Mouse (Mus musculus): ENCODE measurements around the gene Lyrm9. TPM values are rescaled to one million over a fixed set of nuclear protein-coding genes. Genes with fewer than 3 reads are reported as not detected.

Lyrm9 gene
- total RNA-seq, 2 experiments from 2014 or later: 1.4 to 31.6 TPM

DNA sequence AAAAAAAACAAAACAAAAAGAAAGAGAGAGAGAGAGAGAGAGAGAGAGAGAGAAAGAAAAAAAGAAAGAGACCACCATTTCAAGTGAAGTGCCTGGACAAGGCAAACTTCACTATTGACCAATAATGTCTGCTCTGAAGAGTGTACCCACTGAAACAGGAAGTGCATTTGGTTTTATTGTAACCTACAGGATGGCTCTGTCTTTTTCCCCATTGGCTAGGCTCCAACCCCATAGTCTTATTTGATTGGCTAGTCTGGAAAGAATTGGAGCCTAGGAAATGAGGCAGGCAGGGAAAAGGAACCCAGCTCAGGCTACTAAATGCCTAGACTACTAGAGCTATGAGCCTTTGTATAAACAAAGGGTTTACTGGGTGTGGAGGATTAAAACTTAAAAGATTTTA, 17.0 kb upstream of the Lyrm9 start:
- peak; percentile 50; the same call in 1 of the 2 replicates for ATAC-seq (ENCODE audit: poor library complexity, severe bottlenecking)

DNA sequence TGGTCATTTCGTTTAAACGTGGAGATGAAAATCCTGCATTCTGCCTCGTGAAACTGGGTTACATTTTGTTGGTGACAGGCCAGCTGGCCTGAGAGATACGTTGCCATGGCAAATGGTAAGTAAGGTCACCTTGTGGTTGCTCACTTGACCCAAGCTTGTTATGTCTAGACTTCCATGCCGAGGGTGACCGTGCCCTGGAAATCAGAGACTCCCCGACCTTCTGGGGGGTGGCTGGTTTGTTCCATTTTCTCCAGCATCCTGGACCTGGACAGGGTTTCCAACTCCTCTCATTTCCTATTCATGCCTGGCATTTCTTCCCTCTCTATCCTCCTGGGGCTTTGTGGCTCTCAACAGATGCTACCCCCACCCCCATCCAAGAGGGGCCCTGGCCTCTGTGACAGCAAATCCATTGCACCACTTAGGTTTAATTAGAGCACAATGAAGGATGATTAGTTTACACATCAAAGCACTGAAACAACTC, 11.9 kb upstream of the Lyrm9 start:
- ATAC-seq (ENCODE audit: poor library complexity, severe bottlenecking): no peak

DNA sequence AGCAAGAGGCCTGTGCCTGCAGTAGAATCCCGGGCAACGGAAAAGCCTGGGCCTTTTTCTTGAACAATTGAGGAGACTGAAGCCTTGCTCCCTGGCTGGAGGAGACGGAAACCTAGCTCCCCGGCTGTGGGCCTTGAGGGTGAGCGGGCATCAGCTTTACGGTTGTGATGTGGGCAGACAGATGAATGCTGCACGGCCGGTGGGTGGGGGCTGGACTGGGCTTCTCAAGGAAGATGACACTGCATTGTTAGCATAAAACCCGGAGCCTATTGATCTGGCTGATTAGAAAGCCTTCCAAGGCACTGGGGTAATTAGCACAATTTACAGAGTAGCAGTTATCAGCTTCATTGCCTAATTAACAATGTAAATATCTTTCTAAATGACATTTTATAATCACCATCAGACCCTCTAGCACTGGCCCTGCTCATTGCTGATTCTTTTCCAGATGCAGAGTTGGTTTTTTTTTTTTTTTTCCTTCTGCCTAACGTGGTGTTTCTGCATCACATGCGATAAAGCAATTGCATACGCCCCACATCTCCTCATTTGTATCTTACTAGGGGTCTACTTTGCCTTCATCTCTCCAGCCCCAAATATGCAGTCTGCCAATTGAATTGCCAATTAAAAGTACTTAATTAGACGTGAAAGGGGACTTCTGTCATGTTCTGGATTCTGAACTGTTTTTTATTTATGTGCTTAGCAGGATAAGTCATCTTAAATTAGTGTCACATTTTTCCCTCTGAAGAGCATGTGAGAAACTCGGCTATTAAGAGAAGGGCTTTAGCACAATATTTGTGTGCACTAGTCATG, 10.2 kb upstream of the Lyrm9 start:
- ATAC-seq (ENCODE audit: poor library complexity, severe bottlenecking): no peak

DNA sequence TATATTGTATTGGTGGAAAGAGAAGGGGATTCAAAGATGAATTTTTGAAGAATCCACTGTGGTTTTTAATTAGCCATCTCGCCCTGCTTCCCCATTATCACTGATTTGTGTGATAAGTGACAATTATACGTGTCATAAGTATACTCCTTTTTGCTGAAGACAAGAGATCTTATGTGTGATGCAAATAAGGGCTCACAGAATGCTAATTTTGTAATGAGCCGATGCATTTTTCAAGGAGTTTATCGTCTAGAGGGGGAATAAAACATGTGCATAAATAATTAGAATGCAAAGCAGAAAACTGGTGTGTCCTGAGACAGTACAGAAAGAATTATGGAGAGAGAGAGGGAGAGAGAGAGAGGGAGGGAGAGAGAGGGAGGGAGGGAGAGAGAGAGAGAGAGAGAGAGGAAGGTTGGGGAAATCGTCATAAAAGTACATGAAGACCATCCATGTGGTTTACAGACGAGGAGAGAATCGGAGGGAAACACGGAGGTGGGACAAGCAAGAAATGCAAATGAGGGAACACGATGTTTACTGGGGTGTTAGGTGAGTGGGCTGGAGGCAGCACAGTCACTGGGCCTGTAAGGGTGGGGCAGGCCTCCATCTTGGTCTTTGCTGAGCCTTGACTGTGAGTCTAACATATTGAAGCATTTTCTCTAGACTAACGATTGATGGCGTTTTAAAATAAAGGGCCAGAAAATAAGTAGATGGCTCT, 8.9 kb upstream of the Lyrm9 start:
- ATAC-seq (ENCODE audit: poor library complexity, severe bottlenecking): no peak

DNA sequence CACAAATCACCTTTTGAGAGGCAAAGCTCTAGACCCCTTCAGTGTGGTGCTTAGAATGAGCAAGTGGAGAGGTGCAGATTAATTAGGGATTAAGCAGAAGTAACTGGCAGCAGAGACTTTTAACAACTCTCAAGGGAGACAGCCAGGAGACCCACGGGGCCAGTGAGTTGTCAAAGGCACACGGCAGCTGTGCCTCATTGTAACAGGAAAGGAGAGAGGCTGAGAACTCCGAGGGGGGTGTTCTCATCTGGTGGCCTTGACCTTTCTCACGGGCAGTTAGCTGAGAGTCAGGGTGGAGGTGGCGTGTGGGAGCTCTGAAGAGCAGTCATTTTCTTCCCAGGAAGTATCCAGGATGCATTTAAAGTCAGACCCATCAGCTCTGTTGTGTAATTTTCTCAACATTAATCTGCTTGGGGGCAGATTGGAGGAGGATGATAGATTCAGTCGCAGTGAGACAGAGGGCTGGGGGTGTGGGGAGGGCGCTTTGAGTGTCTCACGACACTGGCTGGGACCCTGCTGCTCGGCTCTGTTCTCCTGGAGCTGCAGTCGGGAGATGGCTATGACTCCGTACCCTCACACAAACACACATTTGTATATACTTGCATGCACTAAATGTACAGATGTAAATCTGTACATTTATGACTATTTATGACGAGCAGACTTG, 5.9 kb upstream of the Lyrm9 start:
- ATAC-seq (ENCODE audit: poor library complexity, severe bottlenecking): no peak

DNA sequence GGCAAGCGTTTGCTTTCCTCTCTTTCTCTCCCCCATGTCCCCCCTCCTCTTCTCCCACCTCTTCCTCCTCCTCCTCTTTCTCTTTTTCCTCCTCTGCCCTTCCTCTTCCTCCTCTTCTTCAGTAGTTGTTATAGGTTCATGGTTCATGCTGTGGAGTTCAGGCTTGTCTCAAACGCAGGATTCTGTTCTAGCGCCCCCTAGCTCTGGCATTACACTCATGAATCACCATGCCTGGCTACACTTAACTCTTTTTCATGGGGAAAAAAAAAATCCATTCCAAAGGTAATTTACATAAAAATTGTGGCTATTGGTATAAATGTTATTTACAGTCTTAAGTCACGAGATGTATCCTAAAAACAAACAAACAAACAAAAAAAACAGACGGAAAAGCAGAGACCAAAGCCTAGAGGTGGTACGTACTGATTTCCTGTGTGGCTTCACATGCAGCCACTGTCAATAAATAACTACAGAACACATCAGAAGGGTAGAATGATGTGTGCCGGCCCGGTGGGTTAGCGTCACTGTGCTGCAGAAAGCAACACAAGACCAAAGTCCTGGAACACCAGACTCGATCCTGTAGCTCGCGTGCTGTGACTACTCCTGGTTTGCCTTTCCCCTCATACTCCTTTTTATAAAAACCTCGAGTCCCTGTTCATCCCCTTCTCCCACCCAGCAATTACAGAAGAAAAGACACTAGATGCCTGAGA, 3.4 kb upstream of the Lyrm9 start:
- no peak for ATAC-seq (ENCODE audit: poor library complexity, severe bottlenecking)

DNA sequence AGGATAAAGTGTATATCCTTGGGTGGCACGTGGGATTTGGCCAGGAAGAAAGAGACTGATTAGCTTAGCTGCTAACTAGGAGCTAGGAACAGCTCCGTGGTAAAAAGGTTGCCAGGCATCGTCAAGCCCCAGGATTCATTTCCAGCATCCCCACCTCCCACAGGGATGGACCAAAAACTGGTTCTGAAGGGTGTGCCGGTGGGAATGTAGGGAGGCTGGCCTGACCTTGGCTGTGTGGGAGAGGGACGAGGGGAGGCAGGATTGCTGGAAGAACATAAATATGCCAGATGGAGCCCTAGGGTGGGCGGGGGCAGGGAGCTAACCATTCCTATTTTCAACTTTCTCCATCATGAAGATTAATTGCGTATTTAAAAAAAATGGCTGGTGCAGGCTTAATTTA, 1.2 kb downstream of the Lyrm9 start:
- ATAC-seq (ENCODE audit: poor library complexity, severe bottlenecking): no peak

DNA sequence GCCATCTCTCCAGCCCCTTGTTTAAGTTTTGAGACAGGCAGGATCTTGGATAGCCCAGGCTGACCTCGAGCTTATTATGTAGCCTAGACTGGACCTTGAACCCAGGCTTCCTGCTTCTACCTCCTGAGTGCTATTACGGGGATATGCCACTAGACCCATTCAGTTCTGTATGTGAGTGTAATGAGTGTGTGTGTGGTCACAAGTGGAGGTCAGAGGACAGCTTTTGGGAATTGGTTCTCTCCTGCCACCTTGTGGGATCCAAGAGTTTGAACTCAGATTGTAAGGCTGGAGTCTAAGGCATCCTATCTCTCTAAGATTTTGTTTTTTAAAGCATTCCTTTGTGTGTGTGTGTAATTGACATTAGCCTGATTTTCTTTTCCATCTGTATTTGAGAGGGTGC, 2.0 kb downstream of the Lyrm9 start:
- no peak for ATAC-seq (ENCODE audit: poor library complexity, severe bottlenecking)

DNA sequence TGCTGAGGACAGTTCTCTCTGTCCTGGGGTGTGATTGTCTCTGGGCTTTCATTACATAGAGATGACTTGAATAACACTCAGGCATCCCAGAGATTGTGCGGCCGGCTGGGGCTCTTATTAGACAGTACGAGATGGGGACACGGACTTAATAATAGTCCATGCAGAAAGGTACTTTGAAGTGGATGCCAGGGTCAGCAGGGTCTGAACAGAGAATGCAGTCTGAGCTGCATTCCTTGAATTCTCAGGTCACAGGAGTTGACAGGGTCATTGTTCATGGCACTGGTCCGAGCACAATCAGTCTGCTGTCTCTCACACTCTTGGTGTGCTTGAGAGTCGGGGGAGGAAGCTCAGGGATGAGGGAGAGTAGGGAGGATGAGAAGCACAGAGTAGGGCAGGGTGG, 3.0 kb downstream of the Lyrm9 start:
- no peak for ATAC-seq (ENCODE audit: poor library complexity, severe bottlenecking)

DNA sequence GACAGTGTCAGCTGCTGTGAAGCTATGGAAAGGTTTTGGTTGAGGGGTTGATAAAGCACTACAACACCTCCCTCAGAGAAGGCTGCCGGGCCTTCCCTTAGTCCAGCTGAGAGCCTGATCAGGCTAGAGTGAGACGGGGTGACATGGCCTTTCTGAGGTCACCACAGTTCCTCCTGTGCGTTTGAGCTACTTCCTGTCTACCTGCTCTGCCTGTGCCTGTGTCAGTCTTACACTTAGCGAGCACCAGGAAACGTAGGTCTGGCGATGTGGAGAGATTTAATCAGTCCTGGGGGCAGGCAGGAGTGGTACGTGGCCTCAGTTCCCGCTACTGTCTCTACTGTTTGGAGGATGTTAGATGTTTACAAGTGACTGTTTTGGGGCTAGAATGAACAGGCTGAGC, 3.8 kb downstream of the Lyrm9 start:
- ATAC-seq (ENCODE audit: poor library complexity, severe bottlenecking): peak; percentile 71

DNA sequence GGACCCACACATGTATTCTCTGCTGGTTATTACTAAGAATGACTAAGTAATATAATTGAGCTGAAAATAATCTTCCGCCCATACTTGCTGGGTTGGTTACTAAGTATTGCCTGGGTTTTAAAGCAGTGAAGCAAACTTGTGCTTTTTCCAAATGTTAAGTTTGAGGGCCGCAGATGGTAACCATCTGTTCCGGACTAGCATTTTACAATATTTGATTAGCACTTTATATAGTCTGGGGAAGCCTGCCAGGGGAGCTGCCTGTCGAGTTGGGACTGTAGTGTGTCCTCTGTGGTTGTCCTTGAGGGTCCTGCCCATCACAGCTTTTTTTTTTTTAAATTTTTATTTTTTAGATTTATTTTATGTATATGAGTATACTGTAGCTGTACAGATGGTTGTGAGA, 5.3 kb downstream of the Lyrm9 start:
- ATAC-seq (ENCODE audit: poor library complexity, severe bottlenecking): no peak

DNA sequence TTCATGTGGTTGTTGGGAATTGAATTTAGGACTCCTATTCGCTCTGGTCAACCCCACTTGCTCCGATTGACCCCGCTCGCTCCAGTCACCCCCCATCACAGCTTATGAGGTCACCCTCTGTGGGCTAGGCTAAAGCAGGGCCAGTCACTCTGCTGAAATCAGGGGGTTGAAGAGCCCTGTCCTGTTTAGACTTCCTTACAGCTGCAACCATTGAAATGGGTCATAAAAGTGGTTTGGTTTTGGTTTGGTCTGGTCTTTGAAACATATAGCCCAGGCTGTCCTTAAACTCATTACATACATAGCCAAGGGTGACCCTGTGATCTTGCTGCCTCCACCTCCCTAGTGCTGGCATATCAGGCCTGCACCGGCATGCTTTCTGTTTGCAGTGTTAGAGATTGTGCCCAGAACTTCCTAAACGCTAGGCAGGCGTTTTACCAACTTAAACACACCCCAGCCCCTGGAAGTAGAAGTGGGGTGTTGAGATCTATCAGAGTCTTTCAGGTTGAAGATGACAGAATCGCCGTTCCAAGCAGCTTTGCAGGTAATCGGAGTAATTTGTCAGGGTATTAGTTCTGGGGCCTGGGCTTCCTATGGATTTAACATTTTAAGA, 5.8 kb downstream of the Lyrm9 start:
- ATAC-seq (ENCODE audit: poor library complexity, severe bottlenecking): no peak

DNA sequence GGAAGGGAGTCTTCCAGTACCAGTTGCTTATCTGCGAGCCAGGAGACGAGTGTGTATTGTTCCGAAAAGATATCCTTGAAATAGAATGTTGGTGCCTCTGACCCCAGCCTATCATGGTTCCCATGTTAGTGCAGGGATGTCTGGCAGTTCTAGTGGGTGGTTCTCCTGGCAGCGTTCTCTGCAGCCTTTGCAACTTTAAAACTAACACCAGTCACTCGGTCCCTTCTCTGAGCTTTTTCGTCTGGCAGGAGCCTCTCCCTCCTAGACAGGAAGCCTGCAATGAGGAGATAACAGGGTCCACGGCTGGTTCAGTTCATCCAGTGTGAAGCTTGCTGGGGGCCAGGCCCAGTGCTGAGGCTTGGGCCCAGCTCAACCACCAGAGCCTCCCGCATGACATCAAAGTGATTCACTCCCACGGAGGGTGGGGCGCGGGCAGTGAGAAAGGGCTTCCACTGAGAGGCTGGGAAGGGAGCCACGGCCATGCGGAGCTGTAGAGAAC, 6.5 kb downstream of the Lyrm9 start:
- ATAC-seq (ENCODE audit: poor library complexity, severe bottlenecking): peak; percentile 41

DNA sequence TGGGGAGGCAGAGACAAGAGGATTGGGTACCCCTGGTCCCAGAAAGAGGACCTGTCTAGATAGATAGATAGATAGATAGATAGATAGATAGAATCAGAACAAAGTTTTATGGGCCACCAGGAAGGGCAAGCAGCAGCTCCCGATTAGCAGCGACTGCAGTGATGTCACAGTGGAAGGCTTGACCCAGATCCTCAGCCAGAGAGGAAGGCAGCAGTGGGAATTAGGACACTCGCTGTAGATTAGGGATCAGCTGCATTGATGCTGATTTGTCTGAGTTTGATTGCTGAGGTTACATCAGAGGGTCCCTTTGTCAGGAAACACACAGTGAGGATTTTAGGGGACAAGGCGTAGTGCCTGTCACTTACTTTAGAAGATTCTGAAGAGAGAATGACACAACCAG, 10.1 kb downstream of the Lyrm9 start:
- no peak for ATAC-seq (ENCODE audit: poor library complexity, severe bottlenecking)

DNA sequence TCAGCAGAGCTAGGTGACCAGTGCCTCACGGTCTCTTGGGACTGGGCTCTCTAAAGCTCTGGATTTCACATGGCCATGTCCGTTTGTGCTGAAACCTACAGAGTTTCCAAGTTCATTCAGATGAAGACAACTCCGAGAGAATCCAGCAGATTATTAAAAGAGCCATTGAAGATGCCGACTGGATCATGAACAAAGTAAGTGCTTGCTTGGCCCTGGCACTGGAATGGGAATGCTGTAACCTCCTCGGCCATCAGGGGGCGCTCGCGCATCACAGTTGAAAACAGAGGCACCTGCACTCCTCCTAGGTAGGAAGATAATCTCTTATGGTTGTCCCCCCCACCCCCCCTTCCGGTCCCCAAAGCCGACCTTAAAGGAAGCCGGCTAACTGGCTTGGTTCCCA, 11.6 kb downstream of the Lyrm9 start:
- no peak; the same call in 1 of the 2 replicates for ATAC-seq (ENCODE audit: poor library complexity, severe bottlenecking)

DNA sequence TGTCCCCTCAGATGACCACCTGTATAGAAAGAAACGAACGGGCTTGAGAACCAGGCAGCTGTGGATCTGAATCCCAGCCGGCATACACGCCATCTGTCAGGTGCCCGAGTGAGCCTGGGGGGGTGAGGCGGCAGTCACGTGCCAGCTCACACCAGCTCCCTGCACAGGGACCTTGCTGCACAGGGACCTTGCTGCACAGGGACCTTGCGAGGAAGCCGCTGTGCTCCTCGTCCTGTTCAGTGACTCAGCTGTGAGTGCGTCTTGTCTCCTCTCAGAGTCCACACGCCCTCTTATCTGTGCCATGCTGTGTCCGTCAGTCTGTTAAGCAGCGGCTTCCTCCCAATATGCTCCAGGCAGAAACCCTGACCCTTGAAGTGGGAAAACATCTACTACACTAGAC, 13.1 kb downstream of the Lyrm9 start:
- ATAC-seq (ENCODE audit: poor library complexity, severe bottlenecking): no peak

DNA sequence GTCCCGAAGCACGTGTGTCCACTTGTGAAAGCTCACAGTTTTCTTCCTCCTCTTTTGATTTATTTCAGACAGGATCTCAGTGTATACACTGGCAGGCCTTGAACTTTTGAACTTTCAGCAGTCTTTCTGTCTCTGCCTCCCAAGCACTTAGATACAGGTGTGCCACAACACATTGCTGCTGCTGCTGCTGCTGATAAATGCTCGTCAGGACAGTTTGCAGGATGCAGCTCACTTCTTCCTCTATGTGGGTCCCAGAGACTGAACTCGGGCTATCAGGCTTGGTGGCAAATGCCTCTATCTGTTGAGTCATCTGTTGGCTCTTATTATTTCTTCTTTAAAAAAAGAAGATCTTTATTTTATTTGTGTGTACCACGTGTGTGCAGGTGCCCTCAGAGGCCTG, 13.8 kb downstream of the Lyrm9 start:
- ATAC-seq (ENCODE audit: poor library complexity, severe bottlenecking): no peak

DNA sequence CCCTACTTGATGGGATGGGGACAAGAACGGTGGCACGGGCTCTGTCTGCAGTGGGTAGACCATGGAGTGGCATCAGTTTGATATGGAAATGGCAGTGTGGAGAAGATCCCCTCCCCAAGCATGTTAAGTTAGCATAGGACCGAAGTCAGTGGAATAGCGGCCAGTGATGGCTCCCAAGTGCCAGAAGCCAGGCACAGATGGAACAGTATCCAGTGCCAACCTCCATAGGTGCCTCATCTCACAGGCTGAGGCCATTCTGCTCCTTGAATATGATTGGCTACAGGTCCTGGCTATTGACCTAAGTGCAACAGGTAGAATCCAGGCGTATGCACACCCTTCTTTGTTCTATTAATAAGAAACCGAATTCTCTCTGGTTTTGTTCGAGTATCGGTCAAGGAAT, 15.6 kb downstream of the Lyrm9 start:
- ATAC-seq (ENCODE audit: poor library complexity, severe bottlenecking): no peak

DNA sequence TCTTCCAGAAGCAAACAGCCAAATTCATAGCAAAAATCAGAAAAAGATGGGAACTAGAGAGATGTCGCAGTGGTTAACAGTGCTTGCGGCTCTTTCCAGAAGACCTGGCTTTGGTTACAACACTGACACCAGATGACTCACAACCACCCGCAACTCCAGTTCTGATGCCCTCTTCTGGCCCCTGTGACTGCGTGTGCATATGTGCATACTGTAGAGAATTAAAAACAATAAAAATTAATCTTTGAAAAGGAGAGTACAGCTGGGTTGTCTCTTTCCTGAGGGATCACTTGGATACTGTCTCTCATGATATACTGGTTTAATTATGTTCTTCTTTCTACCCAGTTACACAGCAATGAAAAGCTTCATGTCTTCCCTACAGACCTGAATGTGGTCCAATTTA, 20.2 kb downstream of the Lyrm9 start:
- ATAC-seq (ENCODE audit: poor library complexity, severe bottlenecking): no peak

Data from megakaryocyte, adult 5-6 weeks (primary cell).